Mouse (Mus musculus): ENCODE measurements at regions not wholly inside any gene's neighbourhood (a gene's known extent, or its start where the extent isn't known, plus 50 kb on each side); places are given as distances from the start of the nearest gene placed in this dataset.

DNA sequence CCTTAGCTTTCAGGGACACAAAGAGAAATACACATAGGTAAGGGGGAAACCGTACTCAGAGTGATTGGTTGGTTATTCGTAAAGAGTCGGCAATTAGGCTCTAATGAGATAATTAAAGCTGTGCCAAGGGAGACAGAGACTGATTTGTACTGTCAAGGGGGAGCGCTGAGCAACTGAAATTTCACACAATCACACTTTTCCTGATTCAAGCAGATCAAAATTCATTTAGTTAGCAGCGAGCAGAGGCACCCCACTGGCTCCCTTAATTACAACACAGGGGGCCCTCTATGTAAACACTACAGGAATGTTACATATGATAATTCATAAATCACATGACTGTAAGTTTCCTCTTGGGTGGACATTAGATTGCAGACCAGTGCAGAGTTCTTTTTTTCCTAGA lies 180.5 kb downstream of the Phlda1 start:
- no peak overlapping the region for H3K9ac ChIP-seq (replicated peaks)
- ATAC-seq (replicated peaks): peak; percentile 53
- peaks cover 10% of the 10 kb centered on the region for H3K4me1 ChIP-seq
- no peaks in the 10 kb centered on the region for H3K9me3 ChIP-seq
- no peaks in the 10 kb centered on the region for H3K27me3 ChIP-seq
- no peak overlapping the region for H3K4me3 ChIP-seq
- WGBS: 8% methylated on average over 5 of the region's 5 CpGs
- H3K36me3 ChIP-seq: no peaks in the 10 kb centered on the region
- no peak overlapping the region for H3K27ac ChIP-seq (replicated peaks)
- H3K4me2 ChIP-seq (replicated peaks): no peak overlapping the region

DNA sequence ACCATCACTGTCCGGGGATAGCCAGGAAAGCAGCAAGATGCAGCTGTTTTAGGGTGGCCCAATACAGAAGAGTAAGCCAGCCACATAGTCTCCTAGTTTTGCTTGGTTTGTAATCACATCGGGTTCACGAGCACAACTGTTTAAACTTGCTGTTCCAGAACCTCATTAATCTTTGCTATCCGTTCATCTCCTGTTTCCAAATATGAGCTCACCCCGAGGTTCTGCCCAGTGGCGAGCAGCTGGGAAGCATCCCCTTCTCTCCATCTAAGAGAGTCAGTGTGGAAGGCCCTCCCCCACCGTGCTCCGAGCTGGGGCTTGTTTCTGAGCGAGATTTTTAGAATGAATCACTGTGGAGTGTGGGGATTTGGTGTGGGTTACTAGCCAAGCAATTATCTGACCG lies 183.5 kb downstream of the Phlda1 start:
- peaks cover 10% of the 10 kb centered on the region for H3K4me1 ChIP-seq
- no peaks in the 10 kb centered on the region for H3K9me3 ChIP-seq
- no peak overlapping the region for H3K4me2 ChIP-seq (replicated peaks)
- no peak for ATAC-seq (replicated peaks)
- H3K27me3 ChIP-seq: no peaks in the 10 kb centered on the region
- no peak overlapping the region for H3K4me3 ChIP-seq
- no peaks in the 10 kb centered on the region for H3K36me3 ChIP-seq
- H3K9ac ChIP-seq (replicated peaks): no peak overlapping the region
- WGBS: 80% methylated on average over 10 of the region's 10 CpGs
- no peak overlapping the region for H3K27ac ChIP-seq (replicated peaks)

DNA sequence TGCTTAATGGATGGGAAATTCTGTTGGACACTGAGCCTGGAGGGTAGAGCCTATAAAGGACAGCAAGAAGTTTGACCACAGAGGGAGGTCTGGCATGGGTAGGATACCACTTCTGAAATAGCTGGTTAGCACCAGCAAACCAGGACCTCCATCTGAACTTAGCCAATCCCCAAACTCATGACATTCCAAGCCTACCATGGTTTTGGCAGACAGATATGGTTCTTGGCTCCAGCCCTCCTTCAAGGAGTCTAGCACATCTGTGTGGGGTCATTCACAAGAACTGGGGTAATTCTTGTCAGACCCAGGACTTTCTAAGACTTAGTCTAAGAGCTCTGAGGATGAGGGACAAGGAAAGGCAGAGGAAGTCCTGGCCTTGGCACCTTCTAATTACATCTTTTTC lies 187.7 kb downstream of the Phlda1 start:
- no peaks in the 10 kb centered on the region for H3K9me3 ChIP-seq
- no peak overlapping the region; the same call in 1 of the 2 replicates for H3K27ac ChIP-seq (replicated peaks)
- H3K27me3 ChIP-seq: no peaks in the 10 kb centered on the region

DNA sequence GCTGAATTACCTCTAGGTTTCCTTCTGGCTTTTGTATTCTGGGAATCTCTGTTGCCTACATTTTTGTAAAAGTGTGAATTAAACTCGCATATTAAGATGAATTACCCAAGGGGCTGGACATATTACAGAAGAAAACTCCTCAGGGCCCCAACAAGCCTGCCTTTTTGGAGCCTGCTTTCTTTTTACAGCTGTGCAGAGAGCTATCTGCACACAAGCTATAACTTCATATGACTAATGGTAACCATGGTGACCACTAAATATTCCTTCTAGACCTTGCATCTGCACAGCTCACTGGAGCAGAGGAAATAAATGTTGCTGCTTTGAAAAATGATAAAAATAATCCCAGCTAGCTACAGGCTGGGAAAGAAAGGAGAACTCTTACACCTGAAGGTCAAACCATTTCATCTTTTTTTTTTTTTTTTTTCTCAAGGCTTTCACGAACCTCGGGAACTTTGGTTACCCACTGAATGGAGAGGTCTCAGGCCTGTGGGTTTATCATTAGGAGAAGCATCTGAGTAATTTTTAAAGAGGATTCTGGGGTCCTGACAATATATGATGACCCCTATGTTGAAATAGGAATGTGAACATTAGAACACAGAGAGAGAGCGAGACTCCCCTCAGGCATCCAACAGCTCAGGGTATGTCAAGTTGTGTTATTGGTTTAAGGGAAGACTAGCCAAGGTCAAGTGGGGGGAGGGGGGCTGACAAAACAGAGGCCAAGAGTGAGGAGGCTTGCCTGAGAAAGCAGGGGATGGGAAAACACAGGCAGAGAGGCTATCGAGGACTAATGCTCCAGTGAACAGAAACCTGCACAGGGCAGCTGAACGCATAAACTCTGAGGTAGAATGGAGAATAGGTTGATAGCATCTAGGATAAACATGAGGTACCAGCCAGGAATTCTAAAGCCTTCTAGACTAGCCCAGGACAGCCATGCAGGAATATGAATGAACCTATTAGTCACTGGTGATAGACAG lies 188.4 kb downstream of the Phlda1 start:
- ATAC-seq (replicated peaks): peak; percentile 46; the same call in 1 of the 2 replicates
- Histone ChIP-seq H3K36me3 (no peaks in the 10 kb centered on the region), H3K27me3 (no peaks in the 10 kb centered on the region), H3K9ac (replicated peaks) (no peak overlapping the region), H3K9me3 (no peaks in the 10 kb centered on the region), H3K4me3 (no peak overlapping the region), H3K27ac (replicated peaks) (peak overlapping the region; percentile 27), H3K4me2 (replicated peaks) (no peak overlapping the region), H3K4me1 (peaks cover 10% of the 10 kb centered on the region)
- 79% methylated on average over 6 of the region's 6 CpGs for WGBS

More for the DNA sequence above, 187.7 kb downstream of the Phlda1 start:
- no peak overlapping the region for H3K4me2 ChIP-seq (replicated peaks)
- no peak for ATAC-seq (replicated peaks)
- H3K9ac ChIP-seq (replicated peaks): no peak overlapping the region
- no peaks in the 10 kb centered on the region for H3K36me3 ChIP-seq
- no peak overlapping the region for H3K4me3 ChIP-seq
- H3K4me1 ChIP-seq: peaks cover 5% of the 10 kb centered on the region; the same call in 1 of the 2 replicates

DNA sequence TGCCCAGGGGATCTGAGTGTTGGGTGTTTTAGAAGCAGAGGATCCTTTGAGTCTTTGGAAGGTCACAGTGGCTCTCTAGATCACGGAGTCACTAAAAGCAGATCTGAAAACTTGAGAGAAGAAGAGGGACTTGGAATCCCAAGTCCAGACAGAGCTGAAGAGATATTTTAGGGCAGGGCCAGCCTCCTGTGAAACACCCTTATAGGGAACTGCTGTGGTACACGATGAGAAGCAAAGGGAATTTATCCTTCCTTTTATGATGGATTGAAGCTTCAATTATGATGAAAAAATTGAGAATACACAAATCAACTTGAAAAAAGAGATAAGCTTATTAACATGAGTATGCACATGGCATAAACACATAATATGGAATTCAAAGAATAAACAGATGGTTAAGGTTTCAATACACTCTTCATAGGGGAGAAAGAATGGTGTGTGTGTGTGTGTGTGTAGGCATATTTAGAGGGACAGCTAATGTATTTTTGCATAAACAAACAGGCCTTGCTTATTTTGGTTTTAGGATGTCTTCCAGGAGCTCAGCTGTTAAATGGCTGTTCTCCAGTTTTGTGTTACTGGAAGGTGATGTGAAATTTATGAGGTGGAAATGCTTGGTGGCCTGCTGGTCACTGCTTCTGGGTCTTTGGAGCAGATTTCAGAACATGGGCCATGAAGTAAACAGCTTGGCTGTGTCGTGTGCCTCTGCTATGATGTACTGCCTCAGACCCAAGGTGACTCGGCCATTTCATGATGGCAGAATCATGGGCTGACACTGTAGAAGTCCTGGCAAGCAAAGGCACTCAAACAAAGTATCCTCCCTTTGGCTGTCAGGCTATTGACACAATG lies 190.1 kb downstream of the Phlda1 start:
- no peak overlapping the region for H3K27ac ChIP-seq (replicated peaks)
- H3K4me3 ChIP-seq: no peak overlapping the region
- no peak overlapping the region for H3K9ac ChIP-seq (replicated peaks)
- no peak for ATAC-seq (replicated peaks)
- H3K36me3 ChIP-seq: no peaks in the 10 kb centered on the region
- 78% methylated on average over 4 of the region's 4 CpGs for WGBS
- no peaks in the 10 kb centered on the region for H3K27me3 ChIP-seq
- peaks cover 17% of the 10 kb centered on the region for H3K4me1 ChIP-seq
- H3K9me3 ChIP-seq: no peaks in the 10 kb centered on the region
- no peak overlapping the region for H3K4me2 ChIP-seq (replicated peaks)

DNA sequence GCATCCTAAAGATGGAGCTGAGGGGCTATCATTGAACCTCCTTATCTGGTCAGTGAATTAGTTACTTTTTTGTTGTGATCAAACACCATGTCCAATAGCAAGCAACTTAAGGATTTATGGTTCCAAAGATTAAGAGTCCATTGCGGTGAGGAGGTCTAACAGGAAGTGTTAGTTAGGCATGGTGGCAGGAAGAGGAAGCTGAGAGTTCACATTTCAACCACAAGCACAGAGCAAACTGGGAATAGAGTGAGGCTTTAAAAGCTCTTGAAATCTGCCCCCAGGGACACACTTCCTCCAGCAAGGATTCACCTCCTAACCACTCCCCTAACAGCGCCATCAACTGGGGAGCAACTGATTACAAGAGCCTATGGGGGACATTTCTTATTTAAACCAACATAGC lies 190.9 kb downstream of the Phlda1 start:
- no peak overlapping the region for H3K4me2 ChIP-seq (replicated peaks)
- no peaks in the 10 kb centered on the region for H3K27me3 ChIP-seq
- H3K9ac ChIP-seq (replicated peaks): no peak overlapping the region
- no peaks in the 10 kb centered on the region for H3K9me3 ChIP-seq
- no peak overlapping the region for H3K27ac ChIP-seq (replicated peaks)
- WGBS: 95% methylated on average over 2 of the region's 2 CpGs
- peaks cover 17% of the 10 kb centered on the region for H3K4me1 ChIP-seq
- ATAC-seq (replicated peaks): no peak
- no peak overlapping the region for H3K4me3 ChIP-seq
- H3K36me3 ChIP-seq: no peaks in the 10 kb centered on the region

- Histone ChIP-seq H3K27me3 (no peaks in the 10 kb centered on the region), H3K9ac (replicated peaks) (no peak overlapping the region), H3K4me2 (replicated peaks) (peak overlapping the region; percentile 17), H3K9me3 (no peaks in the 10 kb centered on the region), H3K27ac (replicated peaks) (peak overlapping the region; percentile 87), H3K4me1 (peaks cover 14% of the 10 kb centered on the region), H3K36me3 (no peaks in the 10 kb centered on the region), H3K4me3 (no peak overlapping the region)
- WGBS: 48% methylated on average over 16 of the region's 16 CpGs
- ATAC-seq (replicated peaks): peak; percentile 85
Observed at GRCm38 (mm10) chr10:111699557-111700508, 193.7 kb downstream of the Phlda1 start.

DNA sequence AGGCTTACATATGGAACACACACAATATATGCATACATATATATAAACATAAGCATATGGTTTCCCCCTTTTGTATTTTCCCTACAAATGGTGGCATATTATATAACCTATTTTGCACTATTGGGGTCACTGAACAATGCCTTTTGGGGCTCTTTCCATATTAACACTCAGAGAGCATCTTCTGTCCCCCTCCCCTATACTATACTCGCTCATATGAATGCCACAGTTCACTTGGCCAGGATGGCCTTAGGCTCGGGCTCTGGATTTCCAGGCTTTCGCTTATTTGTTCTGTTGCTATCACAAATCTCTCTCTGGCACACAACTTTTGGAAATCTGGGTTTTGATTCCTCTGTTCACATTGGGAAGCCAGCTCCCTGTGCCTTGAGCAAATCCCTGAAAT lies 194.5 kb downstream of the Phlda1 start:
- ATAC-seq (replicated peaks): no peak
- WGBS: 82% methylated on average over 3 of the region's 3 CpGs
- H3K9ac ChIP-seq (replicated peaks): no peak overlapping the region

GRCm38 (mm10) chr10:111701138-111701537 lies 195.1 kb downstream of the Phlda1 start:
- Histone ChIP-seq H3K36me3 (no peaks in the 10 kb centered on the region), H3K27ac (replicated peaks) (peak overlapping the region; percentile 18; the same call in 1 of the 2 replicates)
- ATAC-seq (replicated peaks): no peak

More for the DNA sequence above, 194.5 kb downstream of the Phlda1 start:
- H3K9me3 ChIP-seq: 0 out of 2 replicates have a peak, but pooled peaks cover 2% of the 10 kb centered on the region
- H3K4me3 ChIP-seq: no peak overlapping the region
- H3K4me2 ChIP-seq (replicated peaks): no peak overlapping the region
- peaks cover 12% of the 10 kb centered on the region for H3K4me1 ChIP-seq
- H3K36me3 ChIP-seq: no peaks in the 10 kb centered on the region
- H3K27ac ChIP-seq (replicated peaks): peak overlapping the region; percentile 18
- H3K27me3 ChIP-seq: no peaks in the 10 kb centered on the region

GRCm38 (mm10) chr10:111702435-111702834 lies 196.3 kb downstream of the Phlda1 start:
- 94% methylated on average over 6 of the region's 6 CpGs for WGBS
- H3K4me1 ChIP-seq: peaks cover 12% of the 10 kb centered on the region

More at GRCm38 (mm10) chr10:111701138-111701537, 195.1 kb downstream of the Phlda1 start:
- Histone ChIP-seq H3K4me3 (no peak overlapping the region), H3K9ac (replicated peaks) (no peak overlapping the region), H3K27me3 (no peaks in the 10 kb centered on the region), H3K9me3 (0 out of 2 replicates have a peak, but pooled peaks cover 6% of the 10 kb centered on the region), H3K4me1 (peaks cover 12% of the 10 kb centered on the region), H3K4me2 (replicated peaks) (no peak overlapping the region)
- 83% methylated on average over 4 of the region's 4 CpGs for WGBS

DNA sequence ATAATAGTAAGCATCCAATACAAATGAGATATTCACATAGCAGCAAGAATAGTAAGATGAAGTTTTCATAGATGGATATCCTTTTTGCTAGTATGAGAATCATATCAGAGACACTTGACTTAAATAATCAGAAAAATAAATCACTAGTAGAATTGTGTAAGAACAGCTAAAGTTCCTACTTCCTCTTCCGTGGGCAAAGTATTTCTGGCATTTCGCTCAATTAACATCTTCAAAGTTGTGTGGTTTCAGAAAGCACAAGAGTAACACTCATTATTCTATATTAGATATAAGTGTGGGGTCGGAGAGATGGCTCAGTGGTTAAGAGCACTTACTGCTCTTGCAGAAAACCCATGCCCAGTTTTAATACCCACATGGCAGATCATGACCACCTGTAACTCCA lies 197.4 kb downstream of the Phlda1 start:
- 93% methylated on average over 3 of the region's 3 CpGs for WGBS
- Histone ChIP-seq H3K27me3 (no peaks in the 10 kb centered on the region), H3K36me3 (no peaks in the 10 kb centered on the region), H3K9ac (replicated peaks) (no peak overlapping the region), H3K4me3 (no peak overlapping the region), H3K4me1 (peaks cover 12% of the 10 kb centered on the region), H3K9me3 (0 out of 2 replicates have a peak, but pooled peaks cover 6% of the 10 kb centered on the region), H3K4me2 (replicated peaks) (no peak overlapping the region), H3K27ac (replicated peaks) (no peak overlapping the region)
- no peak for ATAC-seq (replicated peaks)

More at GRCm38 (mm10) chr10:111702435-111702834, 196.3 kb downstream of the Phlda1 start:
- H3K4me2 ChIP-seq (replicated peaks): no peak overlapping the region
- H3K9me3 ChIP-seq: 0 out of 2 replicates have a peak, but pooled peaks cover 6% of the 10 kb centered on the region
- no peak overlapping the region for H3K27ac ChIP-seq (replicated peaks)
- no peaks in the 10 kb centered on the region for H3K27me3 ChIP-seq
- H3K9ac ChIP-seq (replicated peaks): no peak overlapping the region
- H3K4me3 ChIP-seq: no peak overlapping the region
- ATAC-seq (replicated peaks): no peak
- no peaks in the 10 kb centered on the region for H3K36me3 ChIP-seq

Data from forebrain, embryonic 15.5 days (tissue).